Mouse (Mus musculus) gastrocnemius, postnatal 36 days (tissue): ENCODE results near the gene L1cam. TPM values are rescaled to one million over a fixed set of nuclear protein-coding genes. Genes with fewer than 3 reads are reported as not detected.

Experiments
- DNase-seq, 2 experiments: peaks; one replicate each; pipeline ENCODE4 v3.0.0; 2022
- intact Hi-C: fragments of 180-260 bp; cut with DNase I; formaldehyde crosslinking; loops from one replicate; pipeline ENCODE4 v1.15.1; 2025
- total RNA-seq, 2 experiments: library from RNA; stranded (reverse); gene quantifications; 2 replicates each; pipeline ENCODE4 v1.2.3; 2021

The L1cam gene
- total RNA-seq, 2 experiments from 2014 or later = 1.8 to 2.3 TPM

DNA sequence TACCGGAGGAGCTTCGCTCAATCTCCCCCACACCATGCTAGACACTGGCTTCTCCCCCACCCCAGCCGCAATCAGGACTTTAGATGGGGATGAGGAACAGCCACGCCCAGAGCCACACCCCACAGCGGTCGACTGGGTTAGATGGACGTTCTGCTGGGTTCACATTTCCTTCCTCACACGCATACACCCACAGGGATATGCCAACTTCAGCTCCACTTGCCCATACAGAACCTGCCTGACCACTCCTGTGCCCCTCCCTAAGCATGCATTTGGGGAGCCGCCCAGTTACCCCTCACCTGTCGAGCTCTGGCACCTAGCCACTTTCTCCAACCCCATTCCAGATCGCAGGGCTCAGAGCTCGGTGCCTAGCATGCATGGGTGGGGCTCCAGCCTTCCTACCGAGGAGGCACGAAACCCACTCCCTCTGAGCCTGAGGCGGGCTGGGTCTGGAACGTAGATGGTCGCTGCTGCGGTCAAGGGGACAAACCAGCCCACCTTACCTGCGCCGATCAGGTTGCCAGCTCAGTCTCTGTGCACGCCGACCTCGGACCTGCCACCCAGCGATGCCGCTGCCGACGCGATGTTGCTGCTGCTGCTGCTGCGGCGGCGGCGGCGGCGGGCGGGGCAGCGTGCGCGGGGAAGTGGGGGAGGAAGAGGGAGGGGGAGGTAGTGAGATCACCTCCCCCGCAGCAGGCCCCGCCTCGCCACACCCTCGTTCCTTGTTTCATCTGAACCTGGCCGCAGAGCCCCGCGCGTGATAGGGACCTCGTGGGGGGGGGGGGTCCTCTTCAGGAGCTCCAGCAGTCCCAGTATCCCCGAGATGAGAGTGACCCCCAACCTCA is 15.5 kb downstream of the L1cam start:
- intact Hi-C loops = no loop called here
- no peak for DNase-seq

DNA sequence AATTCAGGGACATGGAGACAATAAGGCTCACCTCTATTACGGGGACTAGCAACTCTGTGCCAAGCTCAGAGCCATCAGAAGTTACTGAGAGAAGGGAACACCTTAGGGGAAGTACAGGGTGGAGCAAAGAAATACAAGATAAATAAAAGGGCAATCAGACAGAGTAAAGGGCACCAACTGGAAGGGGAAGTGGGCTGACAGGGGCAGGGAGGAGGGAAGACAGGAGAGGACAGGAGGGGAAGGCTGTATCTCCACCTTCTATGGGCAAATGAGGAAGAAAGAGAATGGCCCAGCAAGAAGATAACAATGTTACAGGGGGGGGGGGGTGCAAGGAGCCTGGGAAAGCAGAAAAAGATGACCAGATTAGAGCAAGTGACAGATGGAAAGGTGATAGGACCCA is 18.9 kb downstream of the L1cam start:
- intact Hi-C loops = no loop called here
- DNase-seq = no peak

DNA sequence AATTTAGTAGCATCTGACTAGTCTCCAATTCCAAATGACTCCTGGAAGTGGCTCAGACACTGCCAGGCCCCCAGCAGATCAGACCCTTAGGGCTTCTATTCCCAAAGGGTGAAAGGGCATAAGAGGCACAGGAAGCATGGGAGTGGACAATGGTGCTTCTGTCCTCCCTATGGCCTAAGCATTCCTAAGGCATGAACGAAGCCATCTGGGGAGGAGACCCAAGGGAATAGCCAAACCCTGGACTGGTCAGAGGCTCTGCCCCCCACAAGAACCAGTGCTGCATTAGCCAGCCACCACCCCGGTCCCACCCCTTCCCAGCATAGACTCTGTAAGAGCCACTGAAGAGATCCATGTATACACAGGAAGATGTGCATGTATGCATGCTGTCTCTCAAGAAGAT is 20.0 kb downstream of the L1cam start:
- no peak for DNase-seq
- intact Hi-C loops = no loop called here

DNA sequence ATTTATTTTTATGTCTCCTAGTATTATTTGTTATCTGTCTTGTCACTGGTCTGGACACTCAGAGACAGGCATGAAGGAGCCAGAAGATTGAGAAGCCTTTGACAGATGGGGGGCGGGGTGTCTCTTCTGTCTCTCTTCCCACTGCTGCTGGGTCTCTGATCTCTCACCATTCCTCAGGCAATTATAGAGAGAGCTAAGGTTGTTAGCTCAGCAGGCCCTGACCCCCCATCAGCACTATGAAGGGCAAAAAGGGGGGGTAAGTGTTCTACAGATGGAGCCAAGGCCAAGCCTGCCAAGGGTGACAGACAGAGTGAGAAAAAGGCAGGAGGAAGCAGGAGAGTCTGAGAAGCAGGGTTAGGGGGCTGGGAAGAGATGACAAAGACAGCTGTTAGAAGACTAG is 23.9 kb downstream of the L1cam start:
- intact Hi-C loops = no loop called here
- no peak for DNase-seq

DNA sequence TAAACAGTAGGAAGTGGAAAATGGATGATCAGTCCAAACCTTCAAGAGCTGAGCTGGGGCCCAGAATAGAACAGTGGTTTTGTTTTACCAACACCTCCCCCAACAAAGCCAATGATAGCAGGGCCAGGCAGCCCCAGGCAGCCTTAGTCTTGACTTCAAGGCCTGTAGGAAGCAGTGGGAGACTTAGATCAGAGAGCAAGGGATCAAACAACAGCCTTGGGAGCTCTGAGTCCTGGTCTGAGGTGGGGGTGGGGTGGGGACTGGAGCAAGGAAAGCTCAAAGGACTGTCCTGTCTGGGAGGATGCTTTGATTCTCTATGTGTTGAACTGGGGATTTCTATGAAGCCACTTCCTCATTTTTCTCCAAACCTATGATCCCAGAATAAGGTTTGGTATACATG is 24.4 kb downstream of the L1cam start:
- no peak for DNase-seq
- intact Hi-C loops = no loop called here

DNA sequence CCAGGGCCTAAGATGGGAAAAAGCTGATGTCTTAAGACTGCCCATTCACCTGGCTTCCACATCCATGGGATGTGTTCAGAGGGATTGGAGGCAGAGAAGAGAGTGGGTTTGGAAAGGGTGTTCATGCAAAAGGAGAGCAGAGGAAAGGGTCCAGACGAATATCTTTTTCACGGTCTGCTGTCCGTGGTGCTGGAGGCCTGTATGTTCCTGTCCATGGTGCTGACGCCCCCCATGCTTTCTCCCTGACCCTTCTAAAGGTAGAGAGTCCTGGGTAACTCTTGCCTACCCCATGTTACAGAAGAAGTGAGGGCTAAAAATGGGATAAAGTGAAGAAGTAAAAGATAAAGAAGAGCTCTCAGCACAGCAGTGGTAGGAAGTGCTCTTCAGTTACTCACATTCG is 26.6 kb downstream of the L1cam start:
- no peak for DNase-seq
- intact Hi-C loops = no loop called here

DNA sequence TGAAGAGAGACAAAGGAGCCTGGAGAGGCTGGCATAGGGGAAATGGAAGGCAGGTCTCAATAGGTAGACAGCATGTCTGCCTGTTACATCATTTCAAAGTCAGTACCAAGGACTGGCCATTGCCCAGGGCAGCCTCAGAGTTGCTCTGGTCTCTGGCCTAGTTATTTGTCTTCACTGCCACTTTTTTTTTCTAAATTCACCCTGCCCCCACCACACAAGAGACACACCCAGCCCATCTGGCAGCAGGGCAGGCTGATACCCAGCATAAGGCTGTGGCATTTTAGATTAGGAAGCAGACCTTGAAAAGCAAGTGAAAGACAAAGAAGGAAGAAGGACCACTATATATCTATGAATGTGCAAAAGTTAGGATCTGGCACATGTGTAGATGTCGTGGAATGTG is 28.1 kb downstream of the L1cam start:
- intact Hi-C loops = no loop called here
- no peak for DNase-seq

DNA sequence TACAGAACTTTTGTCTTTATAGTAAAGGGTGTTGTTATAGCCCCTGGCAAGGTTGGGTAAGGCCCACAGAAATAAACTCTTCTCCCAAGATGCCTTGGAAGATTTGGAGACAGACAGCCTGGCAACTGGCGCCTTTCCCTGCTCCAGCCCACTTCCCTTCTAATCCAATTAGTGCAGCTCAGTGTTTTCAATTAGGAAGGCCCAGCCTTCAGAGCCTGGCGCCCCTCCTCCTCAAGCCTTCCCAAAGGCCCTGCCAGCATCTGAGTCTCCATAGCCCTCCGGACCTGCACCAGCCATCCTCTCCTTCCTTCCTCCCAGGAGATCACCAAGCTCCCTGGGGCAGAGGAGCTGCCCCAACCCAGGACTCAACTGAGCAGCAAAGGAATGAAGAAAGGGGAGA is 28.6 kb downstream of the L1cam start:
- DNase-seq = no peak
- intact Hi-C loops = no loop called here

DNA sequence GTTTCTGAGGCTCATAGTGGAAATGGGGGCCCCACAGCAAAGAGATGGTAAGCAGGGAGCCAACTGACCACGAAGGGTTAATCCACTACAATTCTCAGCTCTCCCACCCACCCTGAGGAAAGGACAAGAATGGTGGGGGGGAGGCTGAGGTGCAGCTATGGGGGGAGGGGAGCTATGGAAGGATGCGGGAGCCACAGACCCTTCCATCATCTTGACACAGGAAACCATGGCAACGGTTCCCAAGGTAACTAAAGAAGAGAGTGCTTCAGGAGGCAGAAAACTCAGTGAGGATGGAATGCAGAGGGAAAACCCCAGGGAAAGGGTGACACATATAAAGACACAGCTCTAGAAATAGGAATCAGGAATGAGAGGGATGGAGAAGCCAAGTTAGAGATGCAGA is 31.2 kb downstream of the L1cam start:
- DNase-seq = no peak
- intact Hi-C loops = no loop called here

DNA sequence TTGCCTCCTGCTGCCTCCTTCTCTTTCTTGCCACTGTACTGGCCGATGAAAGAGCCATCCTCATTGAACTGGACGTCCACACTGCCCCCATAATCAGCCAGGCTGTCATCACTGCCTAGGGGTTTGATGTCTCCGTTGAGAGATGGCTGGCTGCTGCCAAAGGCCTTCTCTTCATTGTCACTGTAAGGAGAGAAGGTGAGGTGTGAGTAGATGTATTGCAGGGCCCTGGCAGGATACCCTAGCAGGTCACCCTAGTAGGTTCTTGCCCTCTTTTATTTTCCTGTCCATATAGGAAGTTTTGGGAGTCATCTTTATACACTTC is 40.9 kb downstream of the L1cam start:
- DNase-seq = no peak
- intact Hi-C loops = no loop called here

DNA sequence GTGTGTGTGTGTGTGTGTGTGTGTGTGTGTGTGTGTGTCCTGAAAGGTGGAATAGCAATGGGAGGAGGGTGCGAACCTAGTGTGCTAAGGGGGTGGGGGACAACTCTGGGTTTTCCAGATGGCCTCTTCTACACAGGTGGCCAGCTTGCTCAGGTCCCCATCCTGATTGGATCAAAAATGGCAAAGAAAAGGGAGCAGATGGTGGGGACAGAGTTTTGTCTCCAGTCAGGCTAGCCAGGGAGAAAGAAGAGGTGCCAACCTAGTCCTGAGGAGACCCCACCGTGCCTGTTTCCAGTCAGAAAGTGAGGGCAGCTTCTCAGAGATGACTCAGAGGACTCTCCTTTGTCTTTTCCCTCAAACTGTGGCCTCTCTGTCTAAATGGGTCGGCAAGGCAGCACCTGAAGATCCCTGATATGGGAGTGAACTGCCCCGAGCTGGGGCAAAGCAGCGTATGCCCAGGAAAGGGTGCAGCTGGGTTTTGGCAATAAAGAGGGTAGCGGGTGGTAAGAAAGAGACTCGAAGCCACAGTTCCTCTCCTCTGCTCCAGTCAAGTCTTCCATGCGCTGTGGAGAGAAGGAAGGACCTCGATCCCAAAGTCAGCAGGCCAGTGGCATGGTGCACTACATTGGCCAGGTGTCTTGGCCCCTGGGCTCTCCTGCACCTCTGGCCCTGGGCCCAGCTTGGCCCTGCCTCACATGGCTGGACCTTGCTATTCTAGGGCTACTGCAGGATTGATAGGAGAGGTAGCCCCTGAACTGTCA is 41.4 kb downstream of the L1cam start:
- DNase-seq = no peak
- intact Hi-C loops = no loop called here

DNA sequence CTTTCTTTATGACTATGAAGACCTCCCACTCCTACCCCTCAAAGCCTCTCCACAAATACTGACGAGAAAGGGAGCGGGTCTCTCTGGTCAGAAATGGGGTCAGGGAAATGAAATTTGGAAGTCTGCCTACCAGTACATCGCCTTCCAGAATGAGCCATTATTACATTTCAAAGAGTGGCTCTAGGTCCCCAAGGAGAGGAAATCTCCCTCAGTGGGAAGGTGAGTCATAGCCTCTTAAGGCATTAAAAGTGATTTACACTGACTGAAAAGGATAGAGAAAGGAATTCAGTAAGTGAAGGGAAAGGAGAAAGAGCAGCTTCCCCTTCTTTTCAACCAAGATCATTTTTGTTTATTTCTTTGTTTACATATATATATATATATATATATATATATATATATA is 59.2 kb downstream of the L1cam start:
- intact Hi-C loops = no loop called here

DNA sequence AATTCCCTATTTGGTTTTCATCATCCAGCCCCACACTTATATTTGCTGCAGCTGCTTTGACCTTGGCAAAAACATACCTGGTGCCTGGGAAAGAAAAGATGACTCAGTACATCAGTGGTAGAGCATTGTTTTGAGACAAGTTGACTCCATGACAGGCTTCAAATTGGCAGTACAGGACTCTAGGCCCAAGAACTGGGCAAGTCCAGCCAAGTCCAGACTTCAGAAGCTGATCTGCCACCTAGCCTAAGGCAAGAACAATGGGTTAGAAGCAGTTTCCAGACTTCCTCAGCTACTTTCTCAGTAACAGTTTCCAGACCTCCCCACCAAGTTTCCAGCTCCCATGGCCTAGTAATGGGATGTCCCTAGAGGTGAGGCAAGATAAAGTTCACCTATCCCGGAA is 60.2 kb downstream of the L1cam start:
- no peak for DNase-seq
- intact Hi-C loops = no loop called here

More for the DNA sequence above, 59.2 kb downstream of the L1cam start:
- DNase-seq = no peak

DNA sequence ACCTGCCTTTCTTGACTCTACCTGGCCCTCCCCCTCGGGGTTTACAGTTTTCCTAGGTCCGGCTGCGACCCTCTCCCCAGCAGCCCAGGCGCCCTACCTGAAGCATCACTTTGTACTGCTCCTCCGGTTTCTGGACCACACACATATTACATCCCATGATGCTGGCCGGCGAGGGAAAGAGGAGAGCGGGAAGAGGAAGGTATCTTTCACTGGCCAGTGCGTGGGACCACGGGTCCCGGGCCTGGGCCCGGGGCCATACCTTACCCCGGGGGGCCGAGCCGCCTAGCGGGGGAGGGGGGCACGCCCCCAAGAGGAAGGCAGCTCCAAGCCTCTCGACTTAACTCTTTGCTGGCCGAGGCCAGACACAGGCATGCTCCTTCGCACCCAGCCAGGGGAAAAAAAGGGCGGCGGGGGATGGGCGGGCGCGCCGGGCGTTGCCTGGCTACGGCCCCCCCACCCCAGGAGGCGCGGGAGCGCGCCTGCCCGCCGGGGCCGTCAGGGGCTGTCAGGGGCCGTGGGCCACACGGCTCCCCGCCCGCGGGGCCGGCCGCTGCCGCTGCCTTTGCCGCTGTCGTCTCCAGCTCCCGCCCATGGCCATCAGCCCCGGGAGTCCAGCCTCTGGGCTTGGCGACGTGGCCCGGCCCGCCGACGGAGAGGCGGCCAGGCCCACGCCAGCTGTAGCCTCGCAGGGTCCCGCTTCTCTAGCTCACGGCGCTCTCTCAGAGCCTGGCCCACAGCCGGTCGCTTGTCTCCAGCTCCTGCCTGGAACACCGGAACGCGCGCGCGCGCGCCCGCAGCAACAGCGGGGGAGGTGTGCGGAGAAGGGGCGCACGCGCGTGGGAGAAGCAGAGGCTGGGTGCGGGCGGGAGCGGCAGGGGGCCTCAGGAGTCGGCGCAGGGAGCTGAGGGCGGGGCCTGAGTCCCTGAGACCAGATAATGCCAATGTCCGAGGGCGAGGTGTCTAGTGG is 71.4 kb downstream of the L1cam start, which contains the start of gene Pdzd4:
Gene Pdzd4, minus strand, starts transcription at position 785 of the 967 bp plus-strand sequence.
- intact Hi-C loops = no loop called here
- DNase-seq = peak; percentile 14 to 25

DNA sequence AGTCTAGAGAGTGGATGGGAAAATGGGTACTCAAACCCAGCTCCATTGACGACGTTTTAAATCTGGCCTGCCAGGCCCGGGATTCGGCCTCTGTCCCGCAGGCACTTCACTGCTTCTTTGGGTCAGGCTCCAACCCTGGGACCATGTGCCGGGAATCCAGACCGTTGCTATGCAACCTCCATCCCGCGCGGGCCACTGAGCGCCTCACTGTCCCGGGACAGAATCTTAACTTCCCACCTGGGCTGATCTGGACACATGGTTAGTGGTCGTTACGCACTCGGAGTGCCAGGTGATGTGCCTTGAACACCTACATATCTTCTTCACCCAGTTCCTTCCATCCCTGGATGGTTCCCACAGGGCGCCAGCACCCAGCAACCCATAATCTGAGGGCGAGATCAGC is 72.2 kb downstream of the L1cam start:
- intact Hi-C loops = no loop called here
- no peak for DNase-seq

DNA sequence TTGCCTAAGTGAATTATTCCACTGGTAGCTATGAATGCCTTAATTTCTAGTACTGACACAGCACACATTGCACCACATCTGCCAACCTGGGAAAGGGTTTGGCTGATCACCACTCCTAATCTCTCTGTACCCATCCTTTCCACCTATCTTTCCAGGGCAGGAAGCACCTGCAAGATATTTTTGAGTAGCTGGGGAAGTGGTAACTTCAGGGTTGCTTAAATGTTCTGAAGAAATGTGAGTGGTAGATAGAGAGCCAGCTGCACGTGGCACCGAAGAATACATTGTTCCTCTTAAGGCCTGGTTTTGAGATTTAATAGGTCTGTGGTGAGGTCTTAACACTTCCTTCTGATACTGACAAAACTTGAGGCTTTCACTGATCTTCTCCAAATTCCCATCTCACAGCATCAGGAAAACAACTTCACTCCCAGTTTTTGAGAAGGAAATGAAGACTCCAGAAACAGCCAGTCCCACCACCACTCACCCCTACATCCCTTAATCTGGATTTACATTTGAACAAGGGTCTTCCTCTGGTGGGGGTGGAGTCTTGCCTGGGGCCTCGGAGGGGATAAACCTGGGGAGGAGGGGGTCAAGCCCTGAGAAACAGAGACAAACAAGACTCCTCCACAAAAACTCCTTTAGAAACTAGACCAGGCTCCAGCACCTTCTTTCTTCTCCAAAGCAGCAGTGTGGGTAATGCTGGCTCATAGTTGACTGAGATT is 79.2 kb downstream of the L1cam start:
- intact Hi-C loops = no loop called here
- no peak for DNase-seq

DNA sequence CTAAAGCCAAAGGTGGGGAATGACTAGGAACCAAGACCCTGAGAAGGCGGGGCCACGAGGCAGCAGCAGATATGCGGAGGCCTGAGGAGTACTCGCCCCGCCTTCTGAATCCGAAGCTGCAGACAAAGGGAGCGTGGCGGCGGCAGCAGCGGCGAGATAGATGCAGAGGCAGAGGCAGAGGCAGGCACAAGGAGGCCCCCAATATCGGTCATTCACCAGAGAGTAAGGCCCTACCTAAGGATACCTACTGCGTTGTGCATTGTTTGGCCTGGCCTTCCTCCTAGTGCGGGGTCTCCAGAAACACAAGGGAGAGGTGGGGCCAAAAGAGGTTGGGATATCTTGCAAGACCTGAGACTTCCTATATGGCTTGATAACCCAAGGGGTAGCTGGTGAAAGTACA is 80.8 kb downstream of the L1cam start:
- intact Hi-C loops = no loop called here
- no peak for DNase-seq

DNA sequence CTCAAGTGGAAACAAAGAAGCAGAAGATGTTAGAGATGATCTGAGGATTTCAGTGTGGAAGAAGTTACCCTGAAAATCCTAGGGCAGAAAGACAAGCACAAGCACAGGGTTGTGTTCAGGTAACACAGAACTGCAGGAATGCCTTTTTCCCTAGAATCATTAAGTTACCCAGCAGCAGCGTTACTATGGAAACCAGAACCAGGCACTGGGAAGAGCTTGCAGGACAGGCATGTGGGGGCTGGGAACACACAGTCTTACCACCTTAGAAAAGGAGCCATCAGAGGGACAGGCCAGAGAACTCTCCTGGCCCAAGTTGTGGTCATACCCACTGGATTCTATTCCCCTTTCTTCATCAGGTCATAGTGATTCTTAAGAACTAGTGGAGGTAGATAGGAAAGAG is 90.1 kb downstream of the L1cam start:
- no peak for DNase-seq
- intact Hi-C loops = no loop called here
